Mouse (Mus musculus): ENCODE results near the gene Cntn4.

DNA sequence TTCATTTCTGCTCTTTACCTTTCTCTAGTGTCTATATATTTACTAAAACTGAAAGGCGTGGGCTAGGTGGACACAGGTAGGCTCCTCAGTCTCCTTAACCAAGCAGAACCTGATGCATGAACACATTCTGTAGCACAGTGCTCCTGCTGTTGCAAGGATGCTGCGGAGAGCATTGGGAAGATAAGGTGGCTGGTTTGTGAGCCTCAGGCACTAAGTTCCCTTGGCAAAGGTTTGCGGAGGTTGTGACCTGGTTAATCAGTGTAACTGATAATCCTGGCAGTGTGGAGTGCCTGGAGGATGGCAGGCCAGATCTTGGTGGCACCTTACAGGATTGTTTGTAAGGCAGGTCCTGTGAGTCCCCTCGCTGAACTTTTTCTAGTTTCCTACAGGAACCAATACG is 1.3 kb downstream of the Cntn4 start:
- TF ChIP-seq POLR2A (IDR thresholded peaks at IDR 0.05; ENCODE audit: borderline replicate concordance, extremely low read depth, low read depth, low read length) (no peak), CTCF (IDR thresholded peaks at IDR 0.05; ENCODE audit: insufficient read depth, low read length) (no peak)
